Mouse (Mus musculus) intestine, embryonic 14.5 days (tissue): Measurements from ENCODE around the gene Lbr. TPM values are rescaled to one million over a fixed set of nuclear protein-coding genes. Genes with fewer than 3 reads are reported as not detected.

Source experiments
- ATAC-seq: fragments of 200-750 bp; cut with Nextera tagmentation; replicated peaks from 2 replicates; pipeline ENCODE4 v1.8.0; 2017; ENCODE audit warnings: low read depth, moderate number of reproducible peaks, moderate TSS enrichment, moderate library complexity; ENCODE audit not compliant: low FRiP score, low TSS enrichment
- DNase-seq: peaks from one replicate; pipeline ENCODE4 v3.0.0-alpha.2; 2018; ENCODE audit warnings: low spot score
- H3K27ac ChIP-seq: fragments of 300-500 bp; sonication (generic); 2 replicates; pipeline ENCODE4 v1.5.1; 2014; ENCODE audit warnings: low read depth, mild to moderate bottlenecking, control low read depth
- H3K27me3 ChIP-seq: fragments of 300-500 bp; sonication (generic); replicated peaks from 2 replicates; pipeline ENCODE4 v1.6.1; 2014; ENCODE audit warnings: low read length, control low read depth; ENCODE audit not compliant: control insufficient read depth, insufficient read depth
- H3K36me3 ChIP-seq: fragments of 300-500 bp; sonication (generic); 2 replicates; pipeline ENCODE4 v1.6.1; 2014; ENCODE audit warnings: low read length, control low read depth; ENCODE audit not compliant: control insufficient read depth, insufficient read depth
- H3K4me1 ChIP-seq: fragments of 300-500 bp; sonication (generic); replicated peaks from 2 replicates; pipeline ENCODE4 v1.6.1; 2014; ENCODE audit warnings: low read length, control low read depth, mixed read lengths; ENCODE audit not compliant: control insufficient read depth, insufficient read depth
- H3K4me2 ChIP-seq: fragments of 300-500 bp; sonication (generic); 2 replicates; pipeline ENCODE4 v1.6.1; 2014; ENCODE audit warnings: low read length
- H3K4me3 ChIP-seq: fragments of 300-500 bp; sonication (generic); 2 replicates; pipeline ENCODE4 v1.5.1; 2014; ENCODE audit warnings: low read depth, low read length, control low read depth, mixed read lengths
- H3K9ac ChIP-seq: fragments of 300-500 bp; sonication (generic); 2 replicates; pipeline ENCODE4 v1.6.1; 2014; ENCODE audit warnings: mild to moderate bottlenecking, low read length
- H3K9me3 ChIP-seq: fragments of 300-500 bp; sonication (generic); 2 replicates; pipeline ENCODE4 v1.6.1; 2016; ENCODE audit warnings: low read length, control low read depth; ENCODE audit not compliant: control insufficient read depth
- WGBS: fragments of 180-500 bp; shearing (Covaris S2); extraction: QIAGEN DNeasy Blood & Tissue Kit; methylation state at CpG from one replicate; pipeline ENCODE4 v1.1.7; 2014; 5-methylcytosine and 5-hydroxymethylcytosine counted together
- polyA plus RNA-seq: library from polyadenylated mRNA; unstranded; fragments of >200 nt; fragmentation: Nextera tagmentation; extraction: Ambion mirVana; gene quantifications from 2 replicates; pipeline ENCODE4 v1.2.1, GENCODE M21; 2014

Gene Lbr
- polyA plus RNA-seq, 1 experiment from 2014 or later: 157 TPM

- Histone ChIP-seq H3K4me2 (no peak overlapping the region), H3K4me1 (peaks cover 3% of the 10 kb centered on the region), H3K4me3 (no peak overlapping the region), H3K9ac (no peak overlapping the region), H3K27me3 (no peaks in the 10 kb centered on the region), H3K9me3 (no peaks in the 10 kb centered on the region), H3K36me3 (no peaks in the 10 kb centered on the region), H3K27ac (no peak overlapping the region)
- DNase-seq (no peak), ATAC-seq (no peak)
- WGBS: 79% methylated on average over 2 of the region's 2 CpGs
Measured at GRCm38 (mm10) chr1:181861181-181861902, 18.5 kb upstream of the Lbr start.

GRCm38 (mm10) chr1:181860659-181861058 lies 17.8 kb upstream of the Lbr start:
- no peaks in the 10 kb centered on the region for H3K36me3 ChIP-seq
- H3K27ac ChIP-seq: no peak overlapping the region
- H3K27me3 ChIP-seq: no peaks in the 10 kb centered on the region
- no peak overlapping the region for H3K9ac ChIP-seq
- no peaks in the 10 kb centered on the region for H3K9me3 ChIP-seq
- peaks cover 3% of the 10 kb centered on the region for H3K4me1 ChIP-seq
- ATAC-seq (no peak), DNase-seq (peak; percentile 71)
- 7% methylated on average over 5 of the region's 5 CpGs for WGBS
- no peak overlapping the region for H3K4me2 ChIP-seq
- no peak overlapping the region for H3K4me3 ChIP-seq

DNA sequence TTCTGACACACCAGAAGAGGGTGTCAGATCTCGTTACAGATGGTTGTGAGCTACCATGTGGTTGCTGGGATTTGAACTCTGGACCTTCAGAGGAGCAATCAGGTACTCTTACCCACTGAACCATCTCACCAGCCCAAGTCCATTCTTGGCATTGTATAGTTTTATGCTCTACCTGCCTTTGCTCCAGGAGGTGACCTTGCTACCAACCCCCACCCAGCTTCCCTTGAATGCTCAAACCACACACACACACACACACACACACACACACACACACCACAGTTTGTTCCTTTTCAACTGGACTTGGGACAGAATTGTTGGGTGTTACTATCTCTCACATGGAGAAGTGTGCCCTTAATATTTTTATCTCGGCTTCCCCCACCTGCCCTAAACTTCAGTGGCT lies 13.5 kb upstream of the Lbr start:
- no peaks in the 10 kb centered on the region for H3K36me3 ChIP-seq
- no peak overlapping the region for H3K4me2 ChIP-seq
- no peaks in the 10 kb centered on the region for H3K9me3 ChIP-seq
- H3K4me1 ChIP-seq: peaks cover 3% of the 10 kb centered on the region
- H3K4me3 ChIP-seq: no peak overlapping the region
- no peak for ATAC-seq
- H3K9ac ChIP-seq: no peak overlapping the region
- WGBS: 90% methylated on average over 2 of the region's 2 CpGs
- no peaks in the 10 kb centered on the region for H3K27me3 ChIP-seq
- no peak for DNase-seq
- no peak overlapping the region for H3K27ac ChIP-seq

GRCm38 (mm10) chr1:181854829-181855228 lies 12.0 kb upstream of the Lbr start:
- H3K4me2 ChIP-seq: no peak overlapping the region
- H3K27me3 ChIP-seq: no peaks in the 10 kb centered on the region
- H3K9me3 ChIP-seq: no peaks in the 10 kb centered on the region
- H3K9ac ChIP-seq: no peak overlapping the region
- no peak overlapping the region for H3K27ac ChIP-seq
- 95% methylated on average over 2 of the region's 2 CpGs for WGBS
- no peaks in the 10 kb centered on the region; the same call in 1 of the 2 replicates for H3K4me1 ChIP-seq
- no peak overlapping the region for H3K4me3 ChIP-seq
- DNase-seq (no peak), ATAC-seq (no peak)
- no peaks in the 10 kb centered on the region for H3K36me3 ChIP-seq

- Histone ChIP-seq H3K36me3 (no peaks in the 10 kb centered on the region), H3K9ac (no peak overlapping the region), H3K27me3 (no peaks in the 10 kb centered on the region), H3K27ac (peak overlapping the region; percentile 36; the same call in 1 of the 2 replicates), H3K4me3 (0 out of 2 replicates have a peak overlapping the region, but pooled peaks have one; percentile 4), H3K4me2 (peak overlapping the region; percentile 35), H3K9me3 (no peaks in the 10 kb centered on the region), H3K4me1 (no peaks in the 10 kb centered on the region; the same call in 1 of the 2 replicates)
- ATAC-seq (peak; percentile 74), DNase-seq (peak; percentile 71)
- 12% methylated on average over 19 of the region's 21 CpGs for WGBS
Measured at GRCm38 (mm10) chr1:181853081-181853736, 10.4 kb upstream of the Lbr start.

- H3K4me3 ChIP-seq: no peak overlapping the region
- no peaks in the 10 kb centered on the region for H3K27me3 ChIP-seq
- ATAC-seq: no peak
- WGBS: 47% methylated on average over 13 of the region's 13 CpGs
- no peak overlapping the region for H3K27ac ChIP-seq
- no peaks in the 10 kb centered on the region for H3K9me3 ChIP-seq
- no peak overlapping the region for H3K9ac ChIP-seq
- peak overlapping the region; percentile 35 for H3K4me2 ChIP-seq
- no peak for DNase-seq
- H3K4me1 ChIP-seq: no peaks in the 10 kb centered on the region; the same call in 1 of the 2 replicates
- H3K36me3 ChIP-seq: no peaks in the 10 kb centered on the region
Measured at GRCm38 (mm10) chr1:181852466-181852865, 9.6 kb upstream of the Lbr start.

DNA sequence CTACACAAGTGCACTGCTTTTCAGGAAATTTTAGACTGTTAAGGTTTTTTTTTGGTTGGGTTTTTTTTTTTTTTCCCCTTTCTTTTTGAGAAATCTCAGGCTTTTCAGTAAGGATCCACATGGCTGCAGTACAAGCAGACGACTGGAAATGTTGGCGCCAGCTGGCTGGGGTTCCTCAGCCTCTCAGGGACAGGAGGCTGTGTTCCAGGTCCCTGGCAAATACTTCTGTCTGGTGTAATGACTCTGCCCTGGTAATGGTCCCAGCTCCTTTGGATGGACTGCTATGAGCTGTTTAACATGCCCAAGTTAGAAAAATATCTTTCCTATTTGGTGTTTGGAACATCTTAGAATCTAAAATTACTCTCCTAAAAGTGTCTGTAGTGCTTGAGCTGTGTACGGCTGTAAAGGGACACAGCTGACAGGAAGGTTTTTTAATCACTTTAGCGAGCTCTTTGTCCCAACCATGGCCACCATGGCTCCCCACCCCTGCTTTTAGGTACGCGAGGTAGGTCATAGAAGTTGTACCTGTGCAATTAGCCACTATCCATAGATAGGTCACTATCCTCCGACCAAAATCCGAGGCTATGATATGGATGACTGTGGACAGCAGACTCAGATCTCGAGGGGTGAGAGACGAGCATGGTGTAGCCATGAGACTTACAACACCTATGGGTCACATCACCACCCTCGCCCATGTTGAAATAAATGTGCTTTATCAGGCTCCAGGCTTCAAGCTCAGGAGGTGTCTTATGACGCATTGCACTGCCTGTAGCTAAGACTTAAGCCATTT lies 8.9 kb upstream of the Lbr start:
- Histone ChIP-seq H3K9me3 (no peaks in the 10 kb centered on the region), H3K9ac (no peak overlapping the region), H3K36me3 (no peaks in the 10 kb centered on the region), H3K4me1 (no peaks in the 10 kb centered on the region; the same call in 1 of the 2 replicates), H3K4me3 (no peak overlapping the region), H3K27ac (no peak overlapping the region), H3K4me2 (no peak overlapping the region), H3K27me3 (no peaks in the 10 kb centered on the region)
- no peak for DNase-seq
- ATAC-seq: no peak
- WGBS: 86% methylated on average over 12 of the region's 12 CpGs

GRCm38 (mm10) chr1:181850441-181850840 lies 7.6 kb upstream of the Lbr start:
- Histone ChIP-seq H3K9ac (no peak overlapping the region), H3K4me1 (no peaks in the 10 kb centered on the region; the same call in 1 of the 2 replicates), H3K4me2 (no peak overlapping the region), H3K4me3 (no peak overlapping the region), H3K27me3 (no peaks in the 10 kb centered on the region), H3K36me3 (no peaks in the 10 kb centered on the region), H3K27ac (no peak overlapping the region), H3K9me3 (no peaks in the 10 kb centered on the region)
- 77% methylated on average over 4 of the region's 4 CpGs for WGBS
- ATAC-seq: no peak
- no peak for DNase-seq
